Mouse (Mus musculus): ENCODE data around the gene Olfr26. TPM values are rescaled to one million over a fixed set of nuclear protein-coding genes. Genes with fewer than 3 reads are reported as not detected.
"Not testable (repeated sequence)": the region's sequence is repeated elsewhere in the genome, so short reads cannot be mapped to it uniquely, and the experiment has no call there.

The Olfr26 gene
- not detected in 2 replicates for polyA plus RNA-seq (2014; fragmentation: Nextera tagmentation; extraction: Ambion mirVana)

DNA sequence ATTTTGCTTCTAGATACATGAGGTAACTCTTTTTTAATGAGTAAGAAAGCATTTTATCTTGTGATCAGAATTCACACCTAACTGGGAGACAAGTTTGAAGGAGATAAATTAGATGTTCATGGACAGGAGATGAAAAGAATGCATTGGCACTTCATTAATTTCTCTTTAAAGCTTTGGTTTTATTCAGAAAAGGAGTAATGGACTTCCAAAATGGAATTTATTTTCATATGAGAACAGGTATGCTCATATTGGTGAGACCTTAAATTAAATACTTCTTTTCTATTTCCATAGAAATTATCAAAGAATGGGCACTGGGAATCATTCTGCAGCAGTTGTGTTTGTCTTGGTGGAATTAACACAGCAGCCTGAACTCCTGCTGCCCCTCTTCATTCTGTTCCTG is at the start of gene Olfr26:
Olfr26 (plus strand) TSS at position 301 of the 400 bp plus-strand sequence.
- H3K4me2 ChIP-seq (ENCODE audit: low read length), result no peak within 1 kb of the TSS
- no peak for ATAC-seq (ENCODE audit: insufficient number of reproducible peaks, insufficient read depth, low FRiP score, low read depth)
- no peaks in the 10 kb centered on the region for H3K4me1 ChIP-seq (ENCODE audit: control insufficient read depth in 2 of 2, insufficient read depth in 2 of 2, low read length in 2 of 2)
- no peak within 1 kb of the TSS for H3K9ac ChIP-seq (ENCODE audit: low read length)
- no peaks in the 10 kb centered on the region for H3K36me3 ChIP-seq (ENCODE audit: control insufficient read depth, insufficient read depth, low read length)
- H3K4me3 ChIP-seq (ENCODE audit: control insufficient read depth in 1 of 2, insufficient read depth in 1 of 2, low read depth in 1 of 2, low read length in 2 of 2), result no peak within 1 kb of the TSS
- H3K9me3 ChIP-seq (ENCODE audit: control insufficient read depth, low read length), result no peaks in the 10 kb centered on the region
- no peak within 1 kb of the TSS for H3K27ac ChIP-seq (replicated peaks in 1 of 2; ENCODE audit: control insufficient read depth in 1 of 2, insufficient read depth in 1 of 2, low read depth in 2 of 2, low read length in 2 of 2)
- H3K27me3 ChIP-seq (ENCODE audit: control insufficient read depth, insufficient read depth, low read length), result no peaks in the 10 kb centered on the region

DNA sequence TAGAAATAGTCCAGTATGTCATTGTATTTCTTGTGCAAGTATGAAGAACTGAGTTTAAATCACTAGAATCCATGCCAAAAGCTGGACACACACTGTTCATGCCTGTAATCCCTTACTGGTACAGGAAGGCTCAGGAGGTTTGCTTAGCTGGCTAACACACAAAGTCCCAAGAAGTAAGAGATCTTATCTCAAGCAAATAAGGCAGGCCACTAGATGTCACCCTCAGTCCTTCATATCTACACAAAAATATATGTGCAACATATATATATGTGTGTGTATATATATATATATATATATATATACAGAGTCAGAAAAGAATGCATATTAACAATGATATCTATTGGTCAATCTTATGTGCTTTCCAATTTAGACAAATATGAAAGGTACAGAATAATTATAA is 49.2 kb upstream of the Olfr26 start:
- H3K36me3 ChIP-seq (ENCODE audit: control insufficient read depth, insufficient read depth, low read length), result no peaks in the 10 kb centered on the region
- no peak overlapping the region for H3K9ac ChIP-seq (ENCODE audit: low read length)
- no peaks in the 10 kb centered on the region for H3K27me3 ChIP-seq (ENCODE audit: control insufficient read depth, insufficient read depth, low read length)
- H3K4me2 ChIP-seq (ENCODE audit: low read length), result no peak overlapping the region
- no peak for ATAC-seq (ENCODE audit: insufficient number of reproducible peaks, insufficient read depth, low FRiP score, low read depth)
- no peaks in the 10 kb centered on the region for H3K4me1 ChIP-seq (ENCODE audit: control insufficient read depth in 2 of 2, insufficient read depth in 2 of 2, low read length in 2 of 2)
- H3K27ac ChIP-seq (replicated peaks in 1 of 2; ENCODE audit: control insufficient read depth in 1 of 2, insufficient read depth in 1 of 2, low read depth in 2 of 2, low read length in 2 of 2), result no peak overlapping the region
- H3K4me3 ChIP-seq (ENCODE audit: control insufficient read depth in 1 of 2, insufficient read depth in 1 of 2, low read depth in 1 of 2, low read length in 2 of 2), result no peak overlapping the region
- H3K9me3 ChIP-seq (ENCODE audit: control insufficient read depth, low read length), result no peaks in the 10 kb centered on the region

DNA sequence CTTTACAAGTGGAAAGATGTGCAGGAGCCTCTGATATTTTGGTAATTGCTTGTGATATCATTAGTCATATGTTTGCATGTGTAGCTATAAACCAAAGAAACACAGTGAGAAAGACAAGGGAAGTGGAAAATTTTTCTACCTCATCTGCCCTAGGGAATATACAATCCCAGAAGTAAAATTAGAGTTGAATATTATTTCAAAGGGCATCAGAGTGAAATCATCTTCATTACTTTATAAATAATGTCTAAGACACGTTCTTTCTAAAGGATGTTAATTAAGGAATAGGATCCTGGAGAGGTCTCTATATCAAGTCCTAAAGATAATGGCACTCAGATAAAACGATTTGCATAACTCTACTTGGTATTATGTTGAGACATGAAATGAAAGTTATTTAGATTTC is 40.5 kb upstream of the Olfr26 start, which contains the start of gene Olfr922:
Olfr922 (plus strand) TSS at position 301 of the 400 bp plus-strand sequence.
- no peak within 1 kb of the TSS for H3K4me2 ChIP-seq (ENCODE audit: low read length)
- H3K4me1 ChIP-seq (ENCODE audit: control insufficient read depth in 2 of 2, insufficient read depth in 2 of 2, low read length in 2 of 2), result no peaks in the 10 kb centered on the region
- no peak within 1 kb of the TSS for H3K4me3 ChIP-seq (ENCODE audit: control insufficient read depth in 1 of 2, insufficient read depth in 1 of 2, low read depth in 1 of 2, low read length in 2 of 2)
- no peak for ATAC-seq (ENCODE audit: insufficient number of reproducible peaks, insufficient read depth, low FRiP score, low read depth)
- no peaks in the 10 kb centered on the region for H3K9me3 ChIP-seq (ENCODE audit: control insufficient read depth, low read length)
- no peaks in the 10 kb centered on the region for H3K36me3 ChIP-seq (ENCODE audit: control insufficient read depth, insufficient read depth, low read length)
- no peaks in the 10 kb centered on the region for H3K27me3 ChIP-seq (ENCODE audit: control insufficient read depth, insufficient read depth, low read length)
- WGBS, result 58% methylated on average over 2 of the region's 2 CpGs
- H3K27ac ChIP-seq (replicated peaks in 1 of 2; ENCODE audit: control insufficient read depth in 1 of 2, insufficient read depth in 1 of 2, low read depth in 2 of 2, low read length in 2 of 2), result no peak within 1 kb of the TSS
- no peak within 1 kb of the TSS for H3K9ac ChIP-seq (ENCODE audit: low read length)

DNA sequence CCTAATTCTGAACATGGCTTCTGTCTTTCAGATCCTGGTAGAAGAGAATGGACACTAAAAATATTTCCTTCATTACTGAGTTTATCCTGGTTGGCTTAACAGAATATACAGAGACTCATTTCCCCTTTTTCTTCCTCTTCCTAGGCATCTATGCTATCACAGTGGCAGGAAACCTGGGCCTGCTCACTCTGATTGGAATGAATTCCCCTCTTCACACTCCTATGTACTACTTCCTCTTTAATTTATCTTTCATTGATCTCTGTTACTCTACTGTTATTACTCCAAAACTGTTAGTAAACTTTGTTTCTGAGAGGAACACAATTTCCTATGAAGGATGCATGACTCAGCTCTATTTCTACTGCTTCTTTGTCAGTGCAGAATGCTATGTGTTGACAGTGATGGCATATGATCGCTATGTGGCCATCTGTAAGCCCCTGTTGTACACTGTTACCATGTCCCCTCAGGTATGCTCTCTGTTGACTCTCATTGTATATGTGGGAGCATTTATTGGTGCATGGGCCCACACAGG is 39.3 kb upstream of the Olfr26 start:
- Histone ChIP-seq H3K9me3 (ENCODE audit: control insufficient read depth, low read length) (no peaks in the 10 kb centered on the region), H3K27me3 (ENCODE audit: control insufficient read depth, insufficient read depth, low read length) (no peaks in the 10 kb centered on the region), H3K9ac (ENCODE audit: low read length) (no peak overlapping the region), H3K4me3 (ENCODE audit: control insufficient read depth in 1 of 2, insufficient read depth in 1 of 2, low read depth in 1 of 2, low read length in 2 of 2) (no peak overlapping the region), H3K4me1 (ENCODE audit: control insufficient read depth in 2 of 2, insufficient read depth in 2 of 2, low read length in 2 of 2) (no peaks in the 10 kb centered on the region), H3K4me2 (ENCODE audit: low read length) (no peak overlapping the region), H3K27ac (replicated peaks in 1 of 2; ENCODE audit: control insufficient read depth in 1 of 2, insufficient read depth in 1 of 2, low read depth in 2 of 2, low read length in 2 of 2) (no peak overlapping the region), H3K36me3 (ENCODE audit: control insufficient read depth, insufficient read depth, low read length) (no peaks in the 10 kb centered on the region)
- WGBS, result 89% methylated on average over 1 of the region's 1 CpGs
- ATAC-seq (ENCODE audit: insufficient number of reproducible peaks, insufficient read depth, low FRiP score, low read depth), result no peak

DNA sequence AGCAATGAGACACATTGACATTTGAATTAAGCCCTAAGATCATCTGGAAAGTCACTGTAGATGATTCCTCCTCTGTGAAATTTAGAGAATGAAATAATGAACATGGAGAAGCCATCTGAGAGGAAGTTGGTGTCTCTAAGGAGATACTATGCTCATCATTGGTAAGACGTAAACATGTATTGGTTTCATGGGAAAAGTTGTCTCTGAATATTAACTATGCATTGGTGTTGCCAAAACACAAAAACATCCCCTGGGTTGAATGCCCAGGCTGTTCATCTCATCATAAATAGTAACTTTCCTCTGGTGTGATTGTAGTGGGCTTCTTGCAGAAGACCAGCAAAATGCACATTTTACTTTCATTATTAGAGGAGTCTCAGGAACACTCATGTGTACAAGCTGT is 28.6 kb upstream of the Olfr26 start, which contains the start of gene Olfr923:
Olfr923 (plus strand) TSS at position 301 of the 400 bp plus-strand sequence.
- ATAC-seq (ENCODE audit: insufficient number of reproducible peaks, insufficient read depth, low FRiP score, low read depth), result no peak
- H3K9me3 ChIP-seq (ENCODE audit: control insufficient read depth, low read length), result no peaks in the 10 kb centered on the region
- no peak within 1 kb of the TSS for H3K4me2 ChIP-seq (ENCODE audit: low read length)
- no peak within 1 kb of the TSS for H3K27ac ChIP-seq (replicated peaks in 1 of 2; ENCODE audit: control insufficient read depth in 1 of 2, insufficient read depth in 1 of 2, low read depth in 2 of 2, low read length in 2 of 2)
- H3K4me1 ChIP-seq (ENCODE audit: control insufficient read depth in 2 of 2, insufficient read depth in 2 of 2, low read length in 2 of 2), result no peaks in the 10 kb centered on the region
- WGBS, result 86% methylated on average over 1 of the region's 1 CpGs
- no peak within 1 kb of the TSS for H3K4me3 ChIP-seq (ENCODE audit: control insufficient read depth in 1 of 2, insufficient read depth in 1 of 2, low read depth in 1 of 2, low read length in 2 of 2)
- H3K27me3 ChIP-seq (ENCODE audit: control insufficient read depth, insufficient read depth, low read length), result no peaks in the 10 kb centered on the region
- no peak within 1 kb of the TSS for H3K9ac ChIP-seq (ENCODE audit: low read length)
- no peaks in the 10 kb centered on the region for H3K36me3 ChIP-seq (ENCODE audit: control insufficient read depth, insufficient read depth, low read length)

DNA sequence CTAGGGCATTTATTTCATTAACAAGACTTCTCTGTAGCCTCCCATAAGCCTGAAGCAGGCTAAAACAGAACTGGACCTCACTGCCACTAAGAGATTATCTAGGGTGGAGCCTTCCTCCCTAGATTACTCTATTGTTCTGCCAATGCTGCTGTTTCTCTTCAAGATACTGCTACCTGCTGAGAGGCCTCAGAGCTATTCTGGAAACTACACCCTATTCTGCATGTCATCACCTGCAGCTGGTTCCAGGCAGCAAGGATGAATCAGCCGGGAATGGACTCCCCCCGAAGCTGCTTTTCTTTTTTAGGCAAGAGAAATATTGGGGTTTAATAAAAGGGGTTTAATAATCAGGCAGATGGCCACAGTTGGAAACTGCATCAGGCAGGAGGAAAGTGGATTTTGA is 21.8 kb upstream of the Olfr26 start:
- Histone ChIP-seq H3K27me3 (ENCODE audit: control insufficient read depth, insufficient read depth, low read length) (no peaks in the 10 kb centered on the region), H3K9me3 (ENCODE audit: control insufficient read depth, low read length) (no peaks in the 10 kb centered on the region), H3K9ac (ENCODE audit: low read length) (no peak overlapping the region), H3K4me1 (ENCODE audit: control insufficient read depth in 2 of 2, insufficient read depth in 2 of 2, low read length in 2 of 2) (peaks cover 0 to 5% of the 10 kb centered on the region in 2 experiments; a peak in 1 of 4 replicates), H3K36me3 (ENCODE audit: control insufficient read depth, insufficient read depth, low read length) (no peaks in the 10 kb centered on the region), H3K4me2 (ENCODE audit: low read length) (peak overlapping the region; percentile 28), H3K4me3 (ENCODE audit: control insufficient read depth in 1 of 2, insufficient read depth in 1 of 2, low read depth in 1 of 2, low read length in 2 of 2) (no peak overlapping the region), H3K27ac (replicated peaks in 1 of 2; ENCODE audit: control insufficient read depth in 1 of 2, insufficient read depth in 1 of 2, low read depth in 2 of 2, low read length in 2 of 2) (no peak overlapping the region)
- WGBS, result 4% methylated on average over 2 of the region's 2 CpGs
- ATAC-seq (ENCODE audit: insufficient number of reproducible peaks, insufficient read depth, low FRiP score, low read depth), result no peak

DNA sequence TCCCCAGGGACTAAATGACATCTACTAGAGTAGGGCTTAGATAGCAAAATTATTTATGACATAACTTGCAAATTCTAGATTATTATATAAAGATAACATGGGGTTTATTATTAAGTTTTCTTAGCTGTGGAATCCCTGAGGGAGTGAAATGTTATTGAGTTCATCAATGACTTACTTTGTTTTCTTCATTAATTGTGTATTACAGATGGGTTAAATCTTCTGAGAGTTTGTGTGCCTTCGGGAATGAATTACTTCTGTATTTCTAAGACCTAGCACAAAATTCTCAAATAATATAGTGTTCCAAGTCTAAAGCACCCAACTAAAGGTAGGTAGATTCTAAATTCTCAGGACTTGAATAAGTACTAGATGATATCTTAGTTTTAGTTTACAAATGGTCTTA is 10.7 kb upstream of the Olfr26 start, which contains the start of gene Olfr924:
Olfr924 (plus strand) TSS at position 301 of the 400 bp plus-strand sequence.
- H3K27me3 ChIP-seq (ENCODE audit: control insufficient read depth, insufficient read depth, low read length), result no peaks in the 10 kb centered on the region
- H3K27ac ChIP-seq (replicated peaks in 1 of 2; ENCODE audit: control insufficient read depth in 1 of 2, insufficient read depth in 1 of 2, low read depth in 2 of 2, low read length in 2 of 2), result no peak within 1 kb of the TSS
- H3K4me1 ChIP-seq (ENCODE audit: control insufficient read depth in 2 of 2, insufficient read depth in 2 of 2, low read length in 2 of 2), result no peaks in the 10 kb centered on the region
- no peaks in the 10 kb centered on the region for H3K36me3 ChIP-seq (ENCODE audit: control insufficient read depth, insufficient read depth, low read length)
- no peak within 1 kb of the TSS for H3K9ac ChIP-seq (ENCODE audit: low read length)
- no peak within 1 kb of the TSS for H3K4me2 ChIP-seq (ENCODE audit: low read length)
- WGBS, result 85% methylated on average over 1 of the region's 1 CpGs
- no peak within 1 kb of the TSS for H3K4me3 ChIP-seq (ENCODE audit: control insufficient read depth in 1 of 2, insufficient read depth in 1 of 2, low read depth in 1 of 2, low read length in 2 of 2)
- no peaks in the 10 kb centered on the region for H3K9me3 ChIP-seq (ENCODE audit: control insufficient read depth, low read length)
- no peak for ATAC-seq (ENCODE audit: insufficient number of reproducible peaks, insufficient read depth, low FRiP score, low read depth)

DNA sequence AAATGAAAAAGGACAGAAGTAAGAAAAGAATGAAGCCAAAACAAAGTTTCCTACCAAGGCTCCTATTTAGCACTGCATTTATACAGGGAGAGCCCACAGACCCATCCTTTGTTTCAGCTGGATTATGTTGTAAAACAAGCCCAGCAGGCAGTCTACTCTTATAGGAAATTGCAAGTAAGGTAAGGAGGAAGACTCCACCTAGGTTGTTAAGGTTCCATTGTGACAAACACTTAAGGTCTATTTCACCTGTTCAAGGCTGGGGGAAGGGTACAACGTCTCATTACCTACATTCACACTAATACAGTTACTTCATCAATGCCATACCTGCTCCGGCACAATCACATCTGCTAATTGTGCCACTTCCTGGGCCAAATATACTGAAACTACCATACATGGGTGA is 20.0 kb downstream of the Olfr26 start:
- not testable (repeated sequence) for H3K9me3 ChIP-seq (ENCODE audit: control insufficient read depth, low read length); H3K36me3 ChIP-seq (ENCODE audit: control insufficient read depth, insufficient read depth, low read length); H3K4me3 ChIP-seq (ENCODE audit: control insufficient read depth in 1 of 2, insufficient read depth in 1 of 2, low read depth in 1 of 2, low read length in 2 of 2); H3K4me1 ChIP-seq (ENCODE audit: control insufficient read depth in 2 of 2, insufficient read depth in 2 of 2, low read length in 2 of 2); H3K27ac ChIP-seq (replicated peaks in 1 of 2; ENCODE audit: control insufficient read depth in 1 of 2, insufficient read depth in 1 of 2, low read depth in 2 of 2, low read length in 2 of 2); H3K9ac ChIP-seq (ENCODE audit: low read length); ATAC-seq (ENCODE audit: insufficient number of reproducible peaks, insufficient read depth, low FRiP score, low read depth); H3K4me2 ChIP-seq (ENCODE audit: low read length); H3K27me3 ChIP-seq (ENCODE audit: control insufficient read depth, insufficient read depth, low read length)
- 48% methylated on average over 2 of the region's 2 CpGs for WGBS
